In genomic region chr16:93437608-93438425, GRCm38 (mm10) we compare ENCODE assay signal across 11 mouse cellular contexts.
DNase-seq lines count a peak whose midpoint lies in the region; ATAC-seq and TF ChIP-seq lines count a peak whose summit lies in the region.
"Had no signal": no experiment of that assay in that cellular context is flagged by ENCODE, and none has a peak within 500 bp of the region (broad histone marks: within the 10 kb centered on the region; RNA-seq: fewer than 3 reads in every experiment).

No protein-coding gene starts in this region.

- no peak for DNase-seq in heart, embryonic 10.5 days (ENCODE audit: low spot score)
- DNase-seq in heart, adult 18-20 months: no peak
- peak; percentile 28 for DNase-seq in lung, postnatal 10 days
- DNase-seq in lung, postnatal 0 days (ENCODE audit: low spot score): no peak
- no peak for DNase-seq in cerebellum, adult 2 months
- DNase-seq in thymus, postnatal 0 days (ENCODE audit: low spot score): no peak
- DNase-seq: cerebellum, postnatal 25 days; lung, postnatal 36 days; thymus, adult 2 months had no signal

- peaks cover 10% of the 10 kb centered on the region for H3K27me3 ChIP-seq in heart, embryonic 10.5 days (ENCODE audit: insufficient read depth, poor library complexity, severe bottlenecking)
- no peaks in the 10 kb centered on the region for H3K27me3 ChIP-seq in lung, postnatal 0 days (replicated peaks; ENCODE audit: insufficient read depth, low read length)
- peaks cover 26% of the 10 kb centered on the region for H3K27me3 ChIP-seq in embryonic facial prominence, embryonic 13.5 days
- H3K27me3 ChIP-seq in midbrain, embryonic 12.5 days: peaks cover 37% of the 10 kb centered on the region
- no peaks in the 10 kb centered on the region; the same call in 1 of the 2 replicates for H3K27me3 ChIP-seq in cerebellum, adult 2 months (ENCODE audit: control insufficient read depth, insufficient read depth, low read length)

- peaks cover 21% of the 10 kb centered on the region for H3K4me1 ChIP-seq in heart, embryonic 10.5 days
- H3K4me1 ChIP-seq in lung, postnatal 0 days (ENCODE audit: insufficient read depth, low read depth, low read length): no peaks in the 10 kb centered on the region
- peaks cover 26% of the 10 kb centered on the region for H3K4me1 ChIP-seq in embryonic facial prominence, embryonic 13.5 days
- H3K4me1 ChIP-seq in midbrain, embryonic 12.5 days: 0 out of 2 replicates have a peak, but pooled peaks cover 9% of the 10 kb centered on the region
- H3K4me1 ChIP-seq in cerebellum, adult 2 months (ENCODE audit: control insufficient read depth, insufficient read depth, low read length): no peaks in the 10 kb centered on the region

- TF ChIP-seq POLR2A in cerebellum, adult 2 months (IDR thresholded peaks at IDR 0.05; ENCODE audit: borderline replicate concordance, insufficient read depth, low read length): no peak

- no peak for ATAC-seq in lung, postnatal 0 days
- ATAC-seq in embryonic facial prominence, embryonic 13.5 days (ENCODE audit: insufficient number of reproducible peaks, insufficient read depth, low FRiP score, low TSS enrichment, low read depth): no peak; the same call in 1 of the 2 replicates
- no peak for ATAC-seq in midbrain, embryonic 12.5 days (ENCODE audit: low FRiP score, low read depth)

- no peak for TF ChIP-seq CTCF in lung, postnatal 0 days (IDR thresholded peaks at IDR 0.05)
- no peak for TF ChIP-seq CTCF in cerebellum, adult 2 months (IDR thresholded peaks at IDR 0.05; ENCODE audit: borderline replicate concordance, insufficient read depth, low read depth, low read length)

- H3K4me3 ChIP-seq in heart, embryonic 10.5 days: peak overlapping the region; percentile 41
- no peak overlapping the region for H3K4me3 ChIP-seq in lung, postnatal 0 days (ENCODE audit: low read depth, low read length)
- no peak overlapping the region for H3K4me3 ChIP-seq in embryonic facial prominence, embryonic 13.5 days
- no peak overlapping the region for H3K4me3 ChIP-seq in midbrain, embryonic 12.5 days
- no peak overlapping the region for H3K4me3 ChIP-seq in cerebellum, adult 2 months (replicated peaks; ENCODE audit: insufficient read depth, low read depth, low read length)

- H3K36me3 ChIP-seq in heart, embryonic 10.5 days: no peaks in the 10 kb centered on the region
- no peaks in the 10 kb centered on the region for H3K36me3 ChIP-seq in lung, postnatal 0 days (ENCODE audit: insufficient read depth, low read length)
- no peaks in the 10 kb centered on the region for H3K36me3 ChIP-seq in embryonic facial prominence, embryonic 13.5 days
- no peaks in the 10 kb centered on the region for H3K36me3 ChIP-seq in midbrain, embryonic 12.5 days

- peak overlapping the region; percentile 43; the same call in 1 of the 2 replicates for H3K27ac ChIP-seq in heart, embryonic 10.5 days
- no peak overlapping the region for H3K27ac ChIP-seq in lung, postnatal 0 days (ENCODE audit: low read length)
- peak overlapping the region; percentile 57 for H3K27ac ChIP-seq in embryonic facial prominence, embryonic 13.5 days
- no peak overlapping the region for H3K27ac ChIP-seq in midbrain, embryonic 12.5 days (replicated peaks)
- no peak overlapping the region for H3K27ac ChIP-seq in cerebellum, adult 2 months (ENCODE audit: insufficient read depth, low read length)

- no peak for TF ChIP-seq EP300 in lung, postnatal 0 days (IDR thresholded peaks at IDR 0.05)

- no peak overlapping the region for H3K9ac ChIP-seq in lung, postnatal 0 days (replicated peaks; ENCODE audit: low read depth)
- H3K9ac ChIP-seq in embryonic facial prominence, embryonic 13.5 days: 0 out of 2 replicates have a peak overlapping the region, but pooled peaks have one; percentile 21
- no peak overlapping the region for H3K9ac ChIP-seq in midbrain, embryonic 12.5 days (replicated peaks)

- no peaks in the 10 kb centered on the region for H3K9me3 ChIP-seq in heart, embryonic 10.5 days
- H3K9me3 ChIP-seq in lung, postnatal 0 days (ENCODE audit: low read length): no peaks in the 10 kb centered on the region
- no peaks in the 10 kb centered on the region for H3K9me3 ChIP-seq in embryonic facial prominence, embryonic 13.5 days
- no peaks in the 10 kb centered on the region for H3K9me3 ChIP-seq in midbrain, embryonic 12.5 days

- no peak overlapping the region for H3K4me2 ChIP-seq in lung, postnatal 0 days (replicated peaks; ENCODE audit: low read depth, low read length)
- H3K4me2 ChIP-seq in embryonic facial prominence, embryonic 13.5 days: no peak overlapping the region
- peak overlapping the region; percentile 15; the same call in 1 of the 2 replicates for H3K4me2 ChIP-seq in midbrain, embryonic 12.5 days (replicated peaks)

- 10% methylated on average over 14 of the region's 14 CpGs for WGBS in heart, embryonic 10.5 days
- WGBS in lung, postnatal 0 days: 24% methylated on average over 14 of the region's 14 CpGs
- WGBS in embryonic facial prominence, embryonic 13.5 days: 20% methylated on average over 14 of the region's 14 CpGs
- 20% methylated on average over 14 of the region's 14 CpGs for WGBS in midbrain, embryonic 12.5 days
- 41% methylated on average over 14 of the region's 14 CpGs for WGBS in cerebellum, adult 2 months

Comparison
In these comparisons a context has a peak if more than half of its experiments do, and no peak if none do; other contexts are left out.
1. H3K27ac ChIP-seq: peak in heart, embryonic 10.5 days (single experiment) and embryonic facial prominence, embryonic 13.5 days (single experiment); none in lung, postnatal 0 days (single experiment), midbrain, embryonic 12.5 days (single experiment) and cerebellum, adult 2 months (single experiment).